In genomic region chr14:52011683-52012082, GRCm38 (mm10) we compare ENCODE assay signal across 14 mouse cellular contexts. TPM values are rescaled to one million over a fixed set of nuclear protein-coding genes. Genes with fewer than 3 reads are reported as not detected.
A peak's percentile ranks its signal among the peaks of the same experiment; 100 is the strongest.
DNase-seq lines count a peak whose midpoint lies in the region; ATAC-seq and TF ChIP-seq lines count a peak whose summit lies in the region.
"Had no signal": no experiment of that assay in that cellular context is flagged by ENCODE, and none has a peak within 500 bp of the region (broad histone marks: within the 10 kb centered on the region; RNA-seq: fewer than 3 reads in every experiment).

No protein-coding gene starts in this region.

- peaks cover 48% of the 10 kb centered on the region for H3K36me3 ChIP-seq in E14TG2a.4 (ENCODE audit: insufficient read depth, low read length)
- peaks cover 10% of the 10 kb centered on the region; the same call in 1 of the 2 replicates for H3K36me3 ChIP-seq in forebrain, embryonic 16.5 days (ENCODE audit: control insufficient read depth, insufficient read depth)
- peaks cover 24% of the 10 kb centered on the region for H3K36me3 ChIP-seq in midbrain, embryonic 12.5 days
- peaks cover 18% of the 10 kb centered on the region for H3K36me3 ChIP-seq in liver, postnatal 0 days (replicated peaks; ENCODE audit: insufficient read depth, low read length)

- peaks cover 46% of the 10 kb centered on the region for H3K4me1 ChIP-seq in cerebellum, adult 2 months (ENCODE audit: control insufficient read depth, insufficient read depth, low read length)
- peaks cover 76% of the 10 kb centered on the region for H3K4me1 ChIP-seq in E14TG2a.4 (replicated peaks; ENCODE audit: low read depth, low read length)
- H3K4me1 ChIP-seq in forebrain, embryonic 16.5 days (replicated peaks; ENCODE audit: control insufficient read depth, insufficient read depth, low read length) = peaks cover 66% of the 10 kb centered on the region
- peaks cover 74% of the 10 kb centered on the region for H3K4me1 ChIP-seq in midbrain, embryonic 12.5 days
- H3K4me1 ChIP-seq in liver, postnatal 0 days (ENCODE audit: insufficient read depth) = peaks cover 25% of the 10 kb centered on the region

- H3K4me2 ChIP-seq in forebrain, embryonic 16.5 days (ENCODE audit: low read length) = no peak overlapping the region
- H3K4me2 ChIP-seq in midbrain, embryonic 12.5 days (replicated peaks) = peak overlapping the region; percentile 79
- no peak overlapping the region for H3K4me2 ChIP-seq in liver, postnatal 0 days (ENCODE audit: low read depth, low read length)
- H3K4me2 ChIP-seq: liver, embryonic 15.5 days had no signal

- H3K27ac ChIP-seq in cerebellum, adult 2 months (ENCODE audit: insufficient read depth, low read length) = peak overlapping the region; percentile 94
- 0 out of 2 replicates have a peak overlapping the region, but pooled peaks have one; percentile 42 for H3K27ac ChIP-seq in forebrain, embryonic 16.5 days (ENCODE audit: low read length)
- peak overlapping the region; percentile 100 for H3K27ac ChIP-seq in midbrain, embryonic 12.5 days (replicated peaks)
- no peak overlapping the region for H3K27ac ChIP-seq in liver, postnatal 0 days (ENCODE audit: low read depth)
- H3K27ac ChIP-seq: liver, embryonic 15.5 days had no signal

- H3K27me3 ChIP-seq in cerebellum, adult 2 months (ENCODE audit: control insufficient read depth, insufficient read depth, low read length) = no peaks in the 10 kb centered on the region
- no peaks in the 10 kb centered on the region for H3K27me3 ChIP-seq in E14TG2a.4 (ENCODE audit: insufficient read depth, low read length)
- H3K27me3 ChIP-seq in forebrain, embryonic 16.5 days (replicated peaks; ENCODE audit: control insufficient read depth, insufficient read depth, low read length) = no peaks in the 10 kb centered on the region
- H3K27me3 ChIP-seq in midbrain, embryonic 12.5 days = no peaks in the 10 kb centered on the region
- no peaks in the 10 kb centered on the region for H3K27me3 ChIP-seq in liver, postnatal 0 days (ENCODE audit: insufficient read depth, low read length)
- H3K27me3 ChIP-seq: liver, embryonic 15.5 days; Patski had no signal

- no peak for DNase-seq in cerebellum, adult 2 months
- DNase-seq in cerebellum, adult 8-10 months = no peak
- no peak for DNase-seq in liver, postnatal 0 days
- DNase-seq in natural killer cell, adult 2 months (ENCODE audit: low spot score in 2 of 2) = no peak
- DNase-seq in frontal cortex, postnatal 36 days (ENCODE audit: low spot score in 2 of 2) = no peak
- DNase-seq: adrenal gland, postnatal 25 days; layer of hippocampus, postnatal 36 days; thymus, postnatal 25 days had no signal

- TF ChIP-seq CTCF in cerebellum, adult 2 months (IDR thresholded peaks at IDR 0.05; ENCODE audit: borderline replicate concordance, insufficient read depth, low read depth, low read length) = no peak
- no peak for TF ChIP-seq CTCF in E14TG2a.4 (conservative IDR thresholded peaks at IDR 0.05; ENCODE audit: low read length)
- no peak for TF ChIP-seq CTCF in liver, postnatal 0 days (IDR thresholded peaks at IDR 0.05; ENCODE audit: low read depth)

- no peak overlapping the region for H3K4me3 ChIP-seq in cerebellum, adult 2 months (replicated peaks; ENCODE audit: insufficient read depth, low read depth, low read length)
- H3K4me3 ChIP-seq in E14TG2a.4 (replicated peaks; ENCODE audit: low read length) = 0 out of 2 replicates have a peak overlapping the region, but pooled peaks have one; percentile 78
- H3K4me3 ChIP-seq in forebrain, embryonic 16.5 days (replicated peaks; ENCODE audit: low read length) = no peak overlapping the region
- H3K4me3 ChIP-seq in midbrain, embryonic 12.5 days = peak overlapping the region; percentile 77; the same call in 1 of the 2 replicates
- H3K4me3 ChIP-seq in liver, postnatal 0 days (ENCODE audit: low read depth, low read length) = no peak overlapping the region
- H3K4me3 ChIP-seq: erythroblast, embryonic 14.5 days; liver, embryonic 15.5 days had no signal

- ATAC-seq in forebrain, embryonic 16.5 days = no peak
- no peak for ATAC-seq in midbrain, embryonic 12.5 days (ENCODE audit: low FRiP score, low read depth)
- no peak for ATAC-seq in liver, postnatal 0 days
- ATAC-seq: Patski had no signal

- TF ChIP-seq EP300 in liver, postnatal 0 days (IDR thresholded peaks at IDR 0.05; ENCODE audit: low read depth) = no peak

- H3K9me3 ChIP-seq in E14TG2a.4 (ENCODE audit: low read length) = no peaks in the 10 kb centered on the region
- no peaks in the 10 kb centered on the region for H3K9me3 ChIP-seq in forebrain, embryonic 16.5 days (ENCODE audit: control insufficient read depth, low read length)
- no peaks in the 10 kb centered on the region for H3K9me3 ChIP-seq in midbrain, embryonic 12.5 days
- no peaks in the 10 kb centered on the region for H3K9me3 ChIP-seq in liver, postnatal 0 days (ENCODE audit: low read length)
- H3K9me3 ChIP-seq: liver, embryonic 15.5 days had no signal

- no peak for TF ChIP-seq POLR2A in cerebellum, adult 2 months (IDR thresholded peaks at IDR 0.05; ENCODE audit: borderline replicate concordance, insufficient read depth, low read length)

- WGBS in cerebellum, adult 2 months = 3% methylated on average over 1 of the region's 1 CpGs
- 13% methylated on average over 1 of the region's 1 CpGs for WGBS in forebrain, embryonic 16.5 days
- 32% methylated on average over 1 of the region's 1 CpGs for WGBS in midbrain, embryonic 12.5 days
- 77% methylated on average over 1 of the region's 1 CpGs for WGBS in liver, postnatal 0 days (ENCODE audit: insufficient replicate concordance)

- H3K9ac ChIP-seq in forebrain, embryonic 16.5 days (replicated peaks; ENCODE audit: low read depth, low read length) = no peak overlapping the region
- peak overlapping the region; percentile 99 for H3K9ac ChIP-seq in midbrain, embryonic 12.5 days (replicated peaks)
- H3K9ac ChIP-seq in liver, postnatal 0 days (replicated peaks) = no peak overlapping the region
- H3K9ac ChIP-seq: liver, embryonic 15.5 days had no signal

RNA-seq across cellular contexts. Expression of gene Tmem253, which starts 3.8 kb away (rescaled TPM):
- 2.0 and 2.4 TPM in 2 replicates for polyA plus RNA-seq in cerebellum, adult 2 months (2012; rRNA removed)
- 0.67 and 0.81 TPM in 2 replicates for polyA plus RNA-seq in forebrain, embryonic 16.5 days (2015; fragmentation: Nextera tagmentation; extraction: Ambion mirVana)
- 1.0 and 2.1 TPM in 2 replicates for polyA plus RNA-seq in midbrain, embryonic 12.5 days (2016; fragmentation: Nextera tagmentation; extraction: Ambion mirVana)
- 0.23 and 0.31 TPM in 2 replicates for polyA plus RNA-seq in liver, postnatal 0 days (2015; fragmentation: Nextera tagmentation; extraction: Ambion mirVana)
- polyA plus RNA-seq: erythroblast, embryonic 14.5 days had no signal

RNA-seq across cellular contexts. Expression of gene Zfp219, which starts 8.8 kb away (rescaled TPM):
- 184 and 188 TPM in 2 replicates for polyA plus RNA-seq in cerebellum, adult 2 months (2012; rRNA removed)
- polyA plus RNA-seq in forebrain, embryonic 16.5 days (2015; fragmentation: Nextera tagmentation; extraction: Ambion mirVana) = 28.6 and 32.2 TPM in 2 replicates
- polyA plus RNA-seq in midbrain, embryonic 12.5 days (2016; fragmentation: Nextera tagmentation; extraction: Ambion mirVana) = 111 and 112 TPM in 2 replicates
- 8.8 and 9.0 TPM in 2 replicates for polyA plus RNA-seq in liver, postnatal 0 days (2015; fragmentation: Nextera tagmentation; extraction: Ambion mirVana)

RNA-seq across cellular contexts. Expression of gene Arhgef40, which starts 27.2 kb away (rescaled TPM):
- polyA plus RNA-seq in cerebellum, adult 2 months (2012; rRNA removed) = 44.1 and 48.0 TPM in 2 replicates
- 58.5 and 70.4 TPM in 2 replicates for polyA plus RNA-seq in forebrain, embryonic 16.5 days (2015; fragmentation: Nextera tagmentation; extraction: Ambion mirVana)
- polyA plus RNA-seq in midbrain, embryonic 12.5 days (2016; fragmentation: Nextera tagmentation; extraction: Ambion mirVana) = 116 and 122 TPM in 2 replicates
- polyA plus RNA-seq in liver, postnatal 0 days (2015; fragmentation: Nextera tagmentation; extraction: Ambion mirVana) = 5.8 and 7.2 TPM in 2 replicates

RNA-seq across cellular contexts. Expression of gene Olfr221, which starts 30.6 kb away (rescaled TPM):
- polyA plus RNA-seq in cerebellum, adult 2 months (2012; rRNA removed) = 0.03 and 0.10 TPM in 2 replicates
- polyA plus RNA-seq in forebrain, embryonic 16.5 days (2015; fragmentation: Nextera tagmentation; extraction: Ambion mirVana) = not detected in 2 replicates
- not detected in 2 replicates for polyA plus RNA-seq in midbrain, embryonic 12.5 days (2016; fragmentation: Nextera tagmentation; extraction: Ambion mirVana)
- not detected in 2 replicates for polyA plus RNA-seq in liver, postnatal 0 days (2015; fragmentation: Nextera tagmentation; extraction: Ambion mirVana)
- polyA plus RNA-seq: erythroblast, embryonic 14.5 days; liver, embryonic 15.5 days; Patski had no signal

Comparison
In these comparisons a context has a peak if more than half of its experiments do, and no peak if none do; other contexts are left out.
1. H3K4me3 ChIP-seq: peak in E14TG2a.4 (single experiment) and midbrain, embryonic 12.5 days (single experiment); none in cerebellum, adult 2 months (single experiment), forebrain, embryonic 16.5 days (single experiment) and liver, postnatal 0 days (single experiment).